Mouse (Mus musculus) left cerebral cortex, postnatal 25 days (tissue): ENCODE results near the gene Dclre1b. TPM values are rescaled to one million over a fixed set of nuclear protein-coding genes. Genes with fewer than 3 reads are reported as not detected.
"Not testable (repeated sequence)": the region's sequence is repeated elsewhere in the genome, so short reads cannot be mapped to it uniquely, and the experiment has no call there.

ENCODE experiments used
- DNase-seq, 2 experiments: peaks; one replicate each; pipeline ENCODE4 v3.0.0; 2022; ENCODE audit warnings: low spot score in 2 of 2, mixed read lengths in 1 of 2
- intact Hi-C: fragments of 180-260 bp; cut with DNase I; formaldehyde crosslinking; loops from one replicate; pipeline ENCODE4 v1.15.1; 2025
- total RNA-seq, 2 experiments: library from RNA; stranded (reverse); gene quantifications; 2 replicates each; pipeline ENCODE4 v1.2.3; 2021

Gene Dclre1b
- 1 to 10 TPM; 5.9 to 7.7 TPM for total RNA-seq

DNA sequence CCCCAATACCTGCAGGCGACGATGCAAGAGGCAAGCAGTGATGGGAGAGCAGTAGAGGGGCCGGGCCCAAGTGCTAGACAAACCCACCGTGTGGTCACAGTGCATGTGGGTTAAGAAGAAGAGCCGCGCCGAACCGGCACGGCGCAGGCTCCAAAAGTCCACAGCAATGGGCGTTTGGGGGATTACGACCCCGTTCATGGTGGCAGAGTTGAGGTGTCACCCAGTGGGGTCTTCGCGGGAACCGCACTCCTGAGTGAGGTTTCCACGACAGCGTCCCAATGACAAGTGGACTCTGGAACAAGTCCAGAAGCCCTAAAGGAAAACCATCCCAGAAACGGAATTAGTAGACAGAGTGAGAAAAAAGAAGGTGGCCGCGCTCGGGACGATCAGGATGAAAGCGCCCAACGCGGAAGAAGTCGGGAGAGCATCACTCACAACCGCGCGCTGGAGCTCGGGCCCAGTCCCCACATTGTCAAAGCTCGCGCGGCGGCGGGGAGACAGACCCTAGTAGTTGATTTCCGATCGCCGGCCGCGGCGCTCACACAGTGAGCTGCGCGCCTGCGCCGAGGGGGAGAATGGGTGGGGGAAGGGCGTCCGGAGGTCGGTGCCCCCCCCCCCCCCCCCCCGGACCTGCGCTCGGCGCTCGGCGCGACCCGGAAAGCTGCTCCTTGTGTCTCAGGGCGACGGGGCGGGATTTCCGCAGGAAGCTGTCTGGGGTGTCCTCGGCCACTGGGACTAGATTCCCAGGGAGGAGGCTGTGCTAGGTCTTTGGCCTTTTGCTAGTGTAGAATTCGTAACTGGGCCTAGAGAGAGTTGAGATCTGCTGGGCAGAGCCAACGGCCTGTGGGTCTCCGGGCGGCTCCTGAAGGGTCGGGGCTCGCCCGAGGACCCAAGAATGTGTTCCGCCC, at the start of gene Dclre1b, which contains the start of the genes Ap4b1 and Gm43064:
Dclre1b (minus strand) TSS at position 554 of the 908 bp plus-strand sequence.
Ap4b1 (plus strand) TSS at position 630 of the 908 bp plus-strand sequence.
Gm43064 (plus strand) TSS at position 683 of the 908 bp plus-strand sequence.
- intact Hi-C loops: loop anchor here (1.0 kb wide), 2 partner anchors 18 to 78 kb away; partner anchors contain the start of gene Hipk1
- DNase-seq: peak; percentile 91

GRCm38 (mm10) chr3:103857977-103858563, 48.8 kb upstream of the Dclre1b start:
- intact Hi-C loops: no loop called here
- no peak for DNase-seq

DNA sequence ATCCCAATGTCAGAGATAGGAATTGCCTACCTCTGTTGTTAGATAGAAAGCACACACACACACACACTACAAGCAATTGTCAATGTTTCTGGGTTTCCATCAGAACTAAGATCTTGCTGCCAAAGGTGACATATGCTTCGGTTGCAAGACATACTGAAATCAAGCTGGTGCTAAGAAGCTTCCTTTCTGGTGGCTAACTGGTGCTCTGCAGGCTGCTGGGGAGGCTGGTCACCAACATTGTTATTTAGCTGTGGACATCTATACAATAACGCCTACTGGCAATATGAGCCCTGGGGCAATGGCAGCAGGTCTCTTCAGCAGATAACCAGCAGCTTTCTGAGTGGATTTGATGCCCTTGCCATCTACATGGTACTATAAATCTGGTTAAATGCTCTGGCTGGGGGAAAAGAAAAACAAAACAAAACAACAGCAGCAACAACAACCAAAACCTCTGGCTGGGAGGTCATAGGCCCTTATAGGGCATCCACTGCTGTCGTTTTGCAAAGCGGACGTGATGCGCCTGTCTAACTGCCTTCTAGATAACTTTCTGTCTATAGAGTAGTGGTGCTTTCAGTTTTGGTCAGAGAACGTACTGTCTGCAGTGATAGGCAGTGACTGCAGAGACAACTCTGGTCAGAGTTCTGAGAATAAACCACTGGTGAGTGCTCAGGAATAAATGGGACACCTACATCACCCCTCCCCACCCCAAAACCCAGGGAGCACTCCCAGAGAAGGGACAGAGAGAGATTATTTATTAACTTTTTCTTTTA, 48.0 kb upstream of the Dclre1b start:
- intact Hi-C loops: no loop called here

GRCm38 (mm10) chr3:103853804-103854203, 44.6 kb upstream of the Dclre1b start:
- DNase-seq: no peak
- intact Hi-C loops: loop anchor here (2.0 kb wide), 1 partner anchor 31 kb away; no protein-coding TSS in a partner anchor

More for the DNA sequence above, 48.0 kb upstream of the Dclre1b start:
- DNase-seq: no peak

GRCm38 (mm10) chr3:103852565-103853299, 43.5 kb upstream of the Dclre1b start:
- peak; percentile 24 to 32 for DNase-seq
- intact Hi-C loops: no loop called here

GRCm38 (mm10) chr3:103851882-103852281, 42.6 kb upstream of the Dclre1b start:
- intact Hi-C loops: no loop called here
- no peak for DNase-seq

DNA sequence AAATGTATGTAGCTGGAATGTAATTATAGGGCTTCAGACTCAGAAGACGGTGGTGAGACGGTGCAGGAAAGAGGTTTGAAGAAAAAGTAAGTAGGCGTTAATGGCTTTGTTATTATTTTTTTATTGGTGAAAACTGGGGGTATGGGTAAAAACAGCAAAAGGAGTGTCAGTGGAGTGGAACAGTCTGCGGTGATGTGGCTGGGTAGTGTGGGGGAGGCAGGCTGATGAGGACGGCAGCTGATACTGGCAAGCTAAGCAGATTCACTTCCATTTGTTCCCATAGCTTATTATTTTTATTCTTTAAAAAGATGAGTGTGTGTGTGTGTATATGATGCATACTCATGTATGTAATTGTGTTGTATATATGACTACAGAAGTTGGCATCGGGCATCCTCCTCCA, 42.2 kb upstream of the Dclre1b start:
- intact Hi-C loops: no loop called here
- no peak for DNase-seq

DNA sequence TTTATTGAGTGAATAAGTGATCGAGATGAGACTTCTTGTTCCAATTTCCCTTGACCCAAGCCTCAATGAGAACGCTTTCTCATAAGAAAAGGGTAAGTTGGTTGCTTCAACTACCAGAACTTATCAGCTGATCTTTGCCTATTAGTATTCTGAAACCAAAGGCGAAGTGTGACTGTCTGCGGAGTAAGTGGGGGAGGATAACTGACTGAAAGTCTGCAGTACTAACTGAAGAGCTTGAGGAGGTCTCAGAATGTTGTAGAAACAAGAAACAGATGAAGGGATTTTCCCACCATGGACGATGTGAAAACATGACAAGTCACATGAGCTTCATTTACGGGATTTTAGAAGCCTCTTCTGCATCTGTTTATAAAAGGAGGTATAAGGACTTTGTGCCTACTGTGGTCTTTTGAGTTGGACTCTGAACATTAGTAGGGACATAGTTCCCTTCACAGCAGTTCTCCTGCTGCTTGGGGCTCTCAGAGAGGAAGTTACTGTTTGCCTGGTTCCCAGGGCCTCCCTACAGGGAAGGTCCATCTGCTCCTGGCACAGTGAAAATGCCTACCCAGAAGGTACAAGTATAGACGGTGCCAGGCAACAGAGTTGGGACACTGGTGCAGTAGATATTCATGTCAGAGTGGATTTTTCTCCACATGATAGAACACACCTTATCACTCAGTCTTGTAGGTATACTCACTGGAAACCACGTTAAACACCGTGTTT, 41.6 kb upstream of the Dclre1b start:
- intact Hi-C loops: no loop called here
- no peak for DNase-seq

- intact Hi-C loops, DNase-seq: not testable (repeated sequence)
Observed at GRCm38 (mm10) chr3:103840946-103841345, 31.7 kb upstream of the Dclre1b start.

- intact Hi-C loops: not testable (repeated sequence)
Observed at GRCm38 (mm10) chr3:103840195-103840594, 31.0 kb upstream of the Dclre1b start.

DNA sequence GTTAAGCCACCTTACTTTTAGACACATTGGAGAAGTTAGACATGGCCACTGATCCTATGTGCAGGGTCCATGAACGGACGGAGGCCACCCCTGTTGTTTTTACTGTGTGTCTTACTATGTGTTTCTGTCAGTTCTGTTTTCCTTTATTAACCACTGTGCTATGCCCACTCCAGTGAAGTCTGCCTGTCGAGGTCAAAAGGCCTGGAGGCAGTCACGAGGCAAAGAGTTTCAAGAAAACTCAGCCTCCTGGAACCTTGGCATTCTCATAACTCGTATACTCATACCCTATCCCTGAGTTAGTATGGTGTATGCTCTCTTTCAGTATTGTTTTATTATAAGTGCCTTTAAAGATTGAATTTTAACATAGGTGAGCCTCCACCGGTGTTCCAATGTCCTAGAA, 30.5 kb upstream of the Dclre1b start:
- DNase-seq: no peak
- intact Hi-C loops: no loop called here

More at GRCm38 (mm10) chr3:103840195-103840594, 31.0 kb upstream of the Dclre1b start:
- DNase-seq: not testable (repeated sequence)

- intact Hi-C loops: no loop called here
- DNase-seq: no peak
Observed at GRCm38 (mm10) chr3:103836453-103836852, 27.2 kb upstream of the Dclre1b start.

GRCm38 (mm10) chr3:103835951-103836310, 26.7 kb upstream of the Dclre1b start:
- intact Hi-C loops: no loop called here
- no peak for DNase-seq

DNA sequence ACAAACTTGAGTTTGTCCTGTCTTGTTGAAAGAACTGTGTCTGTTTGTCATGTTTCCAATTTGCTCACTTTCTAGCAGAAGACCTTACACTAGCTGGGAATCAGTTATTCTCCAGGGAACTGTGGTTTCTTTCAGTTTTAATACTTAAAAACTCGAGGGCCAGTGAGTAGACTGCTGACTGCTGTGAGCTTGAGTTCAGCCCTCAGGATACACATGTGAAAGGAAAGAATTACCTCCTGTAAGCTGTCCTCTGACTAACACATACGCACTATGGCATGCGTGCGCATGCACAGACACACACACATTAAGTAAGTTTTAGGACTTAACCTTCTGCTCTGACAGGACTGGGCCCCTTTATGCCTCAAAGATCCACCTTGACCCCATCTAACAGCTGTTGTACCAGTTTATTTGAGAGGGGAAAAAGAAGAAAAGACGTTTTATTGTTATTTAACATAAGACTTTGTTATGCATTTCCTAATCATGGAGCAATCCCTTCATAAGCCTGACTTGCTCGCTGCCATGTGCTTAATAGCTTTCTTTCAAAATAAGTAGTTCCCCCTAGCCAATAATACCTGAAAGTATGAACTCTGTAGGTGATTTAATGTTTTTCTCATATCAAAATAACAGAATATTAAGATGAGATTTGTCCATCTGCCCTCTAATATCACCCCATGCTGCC, 26.2 kb upstream of the Dclre1b start:
- intact Hi-C loops: no loop called here
- DNase-seq: no peak

GRCm38 (mm10) chr3:103834001-103834400, 24.8 kb upstream of the Dclre1b start:
- DNase-seq: no peak
- intact Hi-C loops: loop anchor here (5.0 kb wide), 1 partner anchor 53 kb away; no protein-coding TSS in a partner anchor

DNA sequence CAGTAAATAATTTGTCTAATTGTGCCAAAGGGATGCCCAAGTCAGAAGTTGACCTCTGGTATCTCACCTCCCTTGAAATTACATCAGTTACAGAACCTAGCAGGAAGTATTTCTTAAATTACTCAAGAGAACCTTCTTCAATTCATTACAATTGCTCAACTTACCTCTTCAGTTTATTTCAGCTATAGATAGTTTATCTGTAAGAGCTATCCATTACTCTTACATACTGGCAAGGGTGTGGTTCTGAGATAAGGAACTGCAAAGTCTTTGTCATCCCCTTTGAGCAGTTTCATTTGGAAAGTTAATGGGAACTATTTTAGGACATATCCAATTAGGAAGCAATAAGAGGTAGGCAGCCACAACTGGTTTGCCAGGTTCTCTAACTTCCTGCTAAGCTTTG, 23.2 kb upstream of the Dclre1b start, which contains the start of gene Bcl2l15:
Bcl2l15 (plus strand) TSS at position 176 of the 400 bp plus-strand sequence.
- no peak for DNase-seq
- intact Hi-C loops: loop anchor here (5.0 kb wide), 1 partner anchor 55 kb away; no protein-coding TSS in a partner anchor

DNA sequence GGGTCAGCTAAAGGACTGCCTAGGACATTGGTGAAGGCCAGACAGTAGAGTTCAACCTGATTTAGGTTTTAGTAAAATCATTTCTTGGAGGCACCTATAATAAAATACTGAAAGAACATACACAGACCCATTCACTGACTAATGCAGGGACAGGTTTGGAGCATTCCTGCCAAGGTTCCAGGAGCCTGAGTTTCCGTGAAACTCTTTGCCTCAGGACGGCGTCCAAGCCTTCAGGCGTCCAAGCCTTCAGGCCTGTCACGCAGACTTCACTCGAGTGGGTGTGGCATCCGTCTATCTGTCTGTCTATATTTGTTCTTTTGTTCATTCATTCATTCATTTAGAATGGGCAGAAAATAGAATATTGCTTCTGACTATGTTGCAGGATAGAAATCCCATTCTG, 21.9 kb upstream of the Dclre1b start:
- DNase-seq: no peak
- intact Hi-C loops: loop anchor here (5.0 kb wide), 1 partner anchor 56 kb away; no protein-coding TSS in a partner anchor

- intact Hi-C loops: loop anchor here (5.0 kb wide), 1 partner anchor 57 kb away; no protein-coding TSS in a partner anchor
- DNase-seq: not testable (repeated sequence)
Observed at GRCm38 (mm10) chr3:103830681-103831080, 21.4 kb upstream of the Dclre1b start.
